Mouse (Mus musculus) neural tube, embryonic 11.5 days (tissue): ENCODE measurements at regions not wholly inside any gene's neighbourhood (a gene's known extent, or its start where the extent isn't known, plus 50 kb on each side); places are given as distances from the start of the nearest gene placed in this dataset.

Source experiments
- ATAC-seq: fragments of 200-750 bp; cut with Nextera tagmentation; 2 replicates; pipeline ENCODE4 v1.8.0; 2017; ENCODE audit warnings: moderate number of reproducible peaks, mild to moderate bottlenecking, moderate TSS enrichment, moderate library complexity; ENCODE audit not compliant: insufficient read depth, low FRiP score, low TSS enrichment
- DNase-seq: peaks from one replicate; pipeline ENCODE4 v3.0.0-alpha.2; 2015; ENCODE audit warnings: low spot score
- H3K27ac ChIP-seq: fragments of 300-500 bp; sonication (generic); 2 replicates; pipeline ENCODE4 v1.5.1; 2014; ENCODE audit warnings: low read depth, mild to moderate bottlenecking, low read length
- H3K27me3 ChIP-seq: fragments of 300-500 bp; sonication (generic); 2 replicates; pipeline ENCODE4 v1.6.1; 2014; ENCODE audit warnings: mild to moderate bottlenecking, low read length, mixed read lengths; ENCODE audit not compliant: control insufficient read depth, insufficient read depth
- H3K36me3 ChIP-seq: fragments of 300-500 bp; sonication (generic); 2 replicates; pipeline ENCODE4 v1.6.1; 2014; ENCODE audit warnings: mild to moderate bottlenecking, low read length, moderate library complexity, mixed read lengths; ENCODE audit not compliant: control insufficient read depth, insufficient read depth
- H3K4me1 ChIP-seq: fragments of 300-500 bp; sonication (generic); 2 replicates; pipeline ENCODE4 v1.6.1; 2014; ENCODE audit warnings: low read length, mixed read lengths; ENCODE audit not compliant: control insufficient read depth, insufficient read depth
- H3K4me2 ChIP-seq: fragments of 300-500 bp; sonication (generic); 2 replicates; pipeline ENCODE4 v1.6.1; 2014; ENCODE audit warnings: low read depth, mild to moderate bottlenecking, moderate library complexity
- H3K4me3 ChIP-seq: fragments of 300-500 bp; sonication (generic); 2 replicates; pipeline ENCODE4 v1.5.1; 2014; ENCODE audit warnings: low read depth, low read length
- H3K9ac ChIP-seq: fragments of 300-500 bp; sonication (generic); 2 replicates; pipeline ENCODE4 v1.6.1; 2014; ENCODE audit warnings: mild to moderate bottlenecking, low read length
- H3K9me3 ChIP-seq: fragments of 300-500 bp; sonication (generic); 2 replicates; pipeline ENCODE4 v1.6.1; 2016; ENCODE audit warnings: low read length; ENCODE audit not compliant: control insufficient read depth
- whole genome bisulfite sequencing: fragments of 180-500 bp; shearing (Covaris S2); extraction: QIAGEN DNeasy Blood & Tissue Kit; methylation state at CpG from one replicate; pipeline ENCODE4 v1.1.7; 2014; 5-methylcytosine and 5-hydroxymethylcytosine counted together

DNA sequence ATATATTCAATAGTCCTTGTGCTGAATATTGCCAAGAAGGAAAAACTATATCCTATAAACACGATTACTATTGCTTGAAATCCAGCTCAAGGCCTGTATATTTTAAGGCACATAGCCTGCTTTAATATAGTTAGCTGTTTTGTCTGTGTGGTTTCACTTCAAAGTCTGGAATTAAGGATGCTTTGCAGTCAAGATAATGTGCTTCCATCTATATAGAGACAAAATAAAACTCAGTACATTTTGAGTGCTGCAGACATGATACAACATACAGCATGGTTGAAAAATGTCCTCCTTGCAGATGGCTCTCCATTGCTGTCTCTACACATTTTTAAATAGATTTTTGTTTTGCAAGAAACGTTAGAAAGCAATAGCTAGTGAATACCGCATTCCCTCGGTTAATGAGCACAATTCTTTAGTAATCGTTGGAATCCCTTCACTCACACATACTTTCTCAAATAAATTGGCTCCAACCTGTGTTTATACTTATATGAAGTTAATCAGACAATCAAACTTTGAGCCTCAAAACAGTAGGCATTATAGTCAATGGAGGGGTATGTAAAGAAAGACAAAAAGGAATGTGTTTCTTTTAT lies 224.7 kb downstream of the Mef2c start:
- Histone ChIP-seq H3K4me1 (no peaks in the 10 kb centered on the region), H3K36me3 (no peaks in the 10 kb centered on the region), H3K9me3 (no peaks in the 10 kb centered on the region), H3K9ac (peak overlapping the region; percentile 86), H3K4me3 (peak overlapping the region; percentile 61), H3K27ac (peak overlapping the region; percentile 100), H3K4me2 (peak overlapping the region; percentile 55), H3K27me3 (peaks cover 11% of the 10 kb centered on the region)
- peak; percentile 15 for DNase-seq
- 7% methylated on average over 5 of the region's 5 CpGs for WGBS
- ATAC-seq = no peak

DNA sequence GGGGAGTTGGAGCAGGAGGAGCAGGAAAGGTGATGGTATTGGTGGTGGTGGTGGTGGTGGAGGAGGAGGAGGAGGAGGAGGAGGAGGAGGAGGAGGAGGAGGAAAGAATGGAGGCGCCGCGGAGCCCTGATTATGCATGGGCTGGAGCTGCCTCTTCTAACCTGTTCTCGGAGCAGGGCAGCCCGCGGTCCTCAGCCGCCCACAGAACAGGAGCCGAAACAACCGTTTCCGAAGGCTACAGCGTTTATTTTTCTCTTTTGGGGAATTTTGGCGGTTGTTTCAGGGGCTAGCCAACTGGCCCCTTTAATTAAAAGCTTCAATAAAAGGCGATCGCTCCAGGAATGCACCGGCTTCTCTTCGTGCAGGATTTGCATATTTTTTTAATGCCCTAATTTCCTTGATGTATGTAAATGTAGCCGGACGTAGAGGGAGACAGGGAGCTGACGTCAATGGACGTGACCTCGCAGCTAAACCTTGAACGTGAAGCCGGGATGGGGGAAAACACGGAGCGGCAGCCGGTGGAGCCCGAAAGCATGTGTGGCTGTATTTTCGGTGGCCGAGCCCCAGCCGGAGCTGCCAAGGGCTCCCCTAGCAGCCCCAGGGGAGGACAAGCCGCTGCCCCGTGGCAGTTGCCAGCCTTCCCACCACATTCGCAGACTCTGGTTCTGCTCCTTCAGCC lies 225.6 kb downstream of the Mef2c start:
- Histone ChIP-seq H3K9ac (peak overlapping the region; percentile 90), H3K27me3 (peaks cover 7% of the 10 kb centered on the region; the same call in 1 of the 2 replicates)
- WGBS = under 1% methylated on average over 33 of the region's 33 CpGs

DNA sequence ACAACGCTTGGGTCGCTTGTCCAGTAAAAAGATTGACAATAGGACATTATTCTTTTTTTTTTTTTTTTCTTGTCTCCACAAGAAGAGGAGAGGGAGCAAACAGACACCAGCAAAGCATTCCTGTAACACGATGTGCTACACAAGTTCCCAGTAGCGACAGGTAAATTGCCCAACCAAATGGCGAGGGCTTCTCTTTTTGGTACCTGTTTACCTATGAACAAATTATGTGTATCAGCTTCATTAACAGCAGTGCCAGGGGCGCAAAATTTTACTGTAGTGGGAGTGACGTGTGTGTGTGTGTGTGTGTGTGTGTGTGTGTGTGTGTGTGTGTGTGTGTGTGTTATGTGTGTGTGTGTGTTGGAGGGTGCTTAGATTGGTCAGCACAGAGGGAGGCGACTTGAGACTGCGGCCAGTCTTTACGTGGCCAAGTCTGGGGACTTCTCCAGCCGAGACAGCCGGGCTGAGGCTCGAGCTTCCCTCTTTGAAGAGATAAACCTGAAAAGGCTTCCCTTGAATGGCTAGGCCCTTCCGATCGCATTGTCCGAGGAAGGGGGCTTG lies 226.4 kb downstream of the Mef2c start:
- peak overlapping the region; percentile 100 for H3K27ac ChIP-seq
- ATAC-seq = peak; percentile 1; the same call in 1 of the 2 replicates
- no peak for DNase-seq
- no peaks in the 10 kb centered on the region for H3K36me3 ChIP-seq
- H3K4me1 ChIP-seq = no peaks in the 10 kb centered on the region
- H3K9ac ChIP-seq = peak overlapping the region; percentile 90
- peak overlapping the region; percentile 60 for H3K4me2 ChIP-seq
- 0% methylated on average over 13 of the region's 16 CpGs for WGBS
- H3K4me3 ChIP-seq = peak overlapping the region; percentile 61
- no peaks in the 10 kb centered on the region for H3K9me3 ChIP-seq
- peaks cover 7% of the 10 kb centered on the region; the same call in 1 of the 2 replicates for H3K27me3 ChIP-seq

More for the DNA sequence above, 225.6 kb downstream of the Mef2c start:
- Histone ChIP-seq H3K9me3 (no peaks in the 10 kb centered on the region), H3K4me2 (peak overlapping the region; percentile 60), H3K36me3 (no peaks in the 10 kb centered on the region), H3K4me1 (no peaks in the 10 kb centered on the region), H3K4me3 (peak overlapping the region; percentile 61), H3K27ac (peak overlapping the region; percentile 100)
- peak; percentile 4 for ATAC-seq
- peak; percentile 86 for DNase-seq

DNA sequence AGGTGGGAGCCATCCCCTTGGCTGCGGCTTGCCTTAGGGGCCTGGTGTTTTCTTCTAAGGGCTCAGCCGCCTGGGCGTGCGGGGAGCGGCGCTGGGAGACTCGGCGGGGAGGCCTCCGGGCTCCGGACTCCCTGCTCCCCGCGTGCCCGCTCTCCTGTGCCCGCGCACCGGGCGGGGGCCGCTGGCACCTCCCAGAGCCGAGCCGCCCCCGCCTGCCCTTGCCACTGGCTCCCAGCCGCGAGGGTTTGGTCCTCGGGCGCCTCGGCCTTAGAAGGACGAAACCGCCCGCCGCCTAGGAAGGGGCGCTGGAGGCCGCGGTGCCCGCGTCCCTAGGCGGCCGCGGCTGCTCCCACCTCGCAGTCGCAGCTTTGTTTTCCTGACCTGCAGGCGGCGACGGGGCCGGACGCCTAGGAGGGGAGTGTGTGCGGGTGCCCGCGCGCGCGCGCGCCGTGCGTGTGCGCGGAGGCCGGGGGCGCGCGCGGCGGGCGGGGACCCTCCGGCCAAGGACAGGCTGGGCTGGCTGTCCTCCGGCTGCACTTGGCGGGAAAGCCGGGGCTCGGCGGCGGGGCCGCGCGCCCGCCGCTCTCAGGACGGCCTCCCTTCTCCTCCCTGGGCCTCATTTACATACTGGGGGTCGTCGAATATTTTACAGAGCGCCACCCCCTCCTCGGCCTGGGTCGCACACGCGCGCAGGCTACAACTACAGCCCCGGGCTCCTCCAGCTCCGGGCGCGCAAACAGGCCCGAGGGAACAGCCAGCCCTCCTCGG lies 227.1 kb downstream of the Mef2c start:
- Histone ChIP-seq H3K36me3 (no peaks in the 10 kb centered on the region), H3K4me2 (peak overlapping the region; percentile 60), H3K9ac (peak overlapping the region; percentile 90), H3K27me3 (peaks cover 5% of the 10 kb centered on the region; the same call in 1 of the 2 replicates), H3K27ac (peak overlapping the region; percentile 100), H3K9me3 (no peaks in the 10 kb centered on the region), H3K4me1 (no peaks in the 10 kb centered on the region), H3K4me3 (peak overlapping the region; percentile 61)
- WGBS = under 1% methylated on average over 79 of the region's 91 CpGs
- peak; percentile 60 for ATAC-seq
- DNase-seq = peak; percentile 88

DNA sequence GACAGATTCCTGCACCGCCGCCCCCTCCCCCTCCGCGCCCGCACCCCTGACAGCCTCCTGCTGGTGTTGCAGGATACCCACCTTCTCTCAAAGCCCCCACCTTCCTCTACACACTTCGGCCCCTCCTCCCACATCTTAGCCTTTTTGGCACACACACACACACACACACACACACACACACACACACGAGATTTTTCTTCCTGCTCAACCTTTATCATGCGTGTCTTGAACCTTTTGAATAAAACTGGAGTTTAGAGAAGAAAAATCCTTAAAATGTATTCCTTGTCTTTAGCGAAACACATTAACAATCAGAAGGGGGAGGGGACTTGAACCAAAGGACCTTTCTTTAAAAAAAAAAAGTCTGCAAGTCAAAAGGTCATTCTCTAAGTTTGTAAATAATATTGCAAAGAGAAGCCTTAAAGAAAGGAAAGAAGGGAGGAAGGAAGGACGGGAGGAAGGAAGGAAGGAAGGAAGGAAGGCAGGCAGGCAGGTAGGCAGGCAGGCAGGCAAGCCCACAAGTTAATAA lies 227.7 kb downstream of the Mef2c start:
- peaks cover 5% of the 10 kb centered on the region; the same call in 1 of the 2 replicates for H3K27me3 ChIP-seq
- peak overlapping the region; percentile 100 for H3K27ac ChIP-seq
- 2% methylated on average over 9 of the region's 10 CpGs for WGBS

DNA sequence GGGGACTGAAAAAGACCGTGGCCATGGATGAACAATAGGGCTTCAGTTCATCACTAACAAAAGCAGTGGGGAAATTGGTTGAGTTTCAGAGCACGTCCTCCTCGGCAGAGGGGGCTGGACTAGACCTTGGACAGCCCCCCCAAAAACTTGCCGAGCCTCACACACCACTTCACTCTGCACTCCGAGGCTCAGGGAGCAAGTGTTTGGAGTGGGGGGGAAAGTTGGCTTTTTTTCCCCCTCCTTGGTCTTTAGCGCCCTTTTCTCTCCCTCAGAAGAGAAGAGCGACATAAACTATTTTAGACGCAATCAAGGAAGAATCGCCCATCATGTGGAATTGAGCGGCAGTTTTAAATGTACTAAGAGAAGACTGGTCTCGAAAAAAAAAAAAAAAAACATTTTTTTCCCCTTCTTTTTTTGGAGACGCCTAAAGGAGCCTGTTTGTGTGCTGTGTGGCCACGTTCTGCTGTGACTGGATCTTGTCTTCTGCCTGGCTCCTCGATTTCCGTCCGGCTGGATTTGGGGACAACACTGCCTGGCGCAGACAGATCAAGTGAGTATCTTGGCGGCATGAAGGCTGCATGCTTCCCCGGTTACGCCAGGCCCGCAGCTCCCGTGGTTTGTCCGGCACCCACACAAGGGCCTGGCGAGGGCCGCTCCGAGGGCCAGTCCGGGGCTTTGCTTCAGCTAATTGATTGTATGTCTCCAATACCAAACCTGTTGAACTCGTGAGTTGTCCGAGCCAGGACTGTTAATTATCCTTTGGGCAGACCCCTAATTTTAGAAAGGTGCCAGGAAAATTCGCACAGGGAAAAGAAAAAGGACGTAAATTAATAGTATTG lies 228.7 kb downstream of the Mef2c start:
- WGBS = 0% methylated on average over 31 of the region's 31 CpGs
- H3K9me3 ChIP-seq = no peaks in the 10 kb centered on the region
- H3K36me3 ChIP-seq = no peaks in the 10 kb centered on the region
- peak overlapping the region; percentile 60 for H3K4me2 ChIP-seq
- ATAC-seq (peak; percentile 51), DNase-seq (peak; percentile 86)
- peak overlapping the region; percentile 61 for H3K4me3 ChIP-seq
- no peaks in the 10 kb centered on the region for H3K4me1 ChIP-seq
- peaks cover 2% of the 10 kb centered on the region; the same call in 1 of the 2 replicates for H3K27me3 ChIP-seq
- peak overlapping the region; percentile 100 for H3K27ac ChIP-seq
- H3K9ac ChIP-seq = peak overlapping the region; percentile 90

More for the DNA sequence above, 227.7 kb downstream of the Mef2c start:
- no peaks in the 10 kb centered on the region for H3K9me3 ChIP-seq
- peak overlapping the region; percentile 61 for H3K4me3 ChIP-seq
- H3K36me3 ChIP-seq = no peaks in the 10 kb centered on the region
- no peak for ATAC-seq
- no peaks in the 10 kb centered on the region for H3K4me1 ChIP-seq
- H3K9ac ChIP-seq = peak overlapping the region; percentile 90
- DNase-seq = no peak
- peak overlapping the region; percentile 60 for H3K4me2 ChIP-seq

DNA sequence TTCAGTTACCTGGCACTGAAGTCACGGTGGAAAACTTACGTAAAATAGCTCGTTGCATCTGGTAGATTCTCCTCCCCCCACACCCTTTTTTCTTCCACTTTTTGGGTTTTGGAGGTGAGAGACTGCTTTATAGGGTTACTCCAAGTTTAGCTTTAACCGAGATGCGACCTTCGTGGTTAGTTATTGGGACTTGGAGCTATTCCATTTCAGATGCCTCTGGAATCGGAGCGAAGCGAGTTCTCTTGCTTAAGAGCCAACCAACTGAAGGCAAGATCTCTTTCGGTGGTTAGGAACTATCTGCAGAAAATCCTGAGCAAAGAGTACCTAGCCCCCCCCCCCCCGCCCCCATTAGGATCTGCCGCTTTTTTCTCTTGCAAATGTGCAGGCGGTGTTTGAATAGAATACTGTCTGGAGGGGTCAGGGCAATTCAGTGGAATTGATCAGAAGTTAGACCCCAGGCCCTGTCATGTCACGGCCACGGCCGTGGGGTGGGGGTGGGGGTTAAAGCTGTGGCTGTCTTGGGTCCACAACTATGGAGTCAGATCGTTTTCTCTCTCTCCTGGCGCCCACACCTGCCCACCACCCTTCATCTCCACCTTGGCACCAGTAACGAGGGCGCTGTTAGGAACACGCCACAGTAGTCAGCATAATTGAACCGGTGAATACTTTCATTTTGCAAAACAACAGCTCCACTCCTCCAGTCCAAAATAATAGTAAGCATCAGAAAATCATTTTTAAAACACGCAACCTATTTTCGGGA lies 229.6 kb downstream of the Mef2c start:
- ATAC-seq (no peak), DNase-seq (peak; percentile 68)
- Histone ChIP-seq H3K4me3 (peak overlapping the region; percentile 61), H3K9me3 (no peaks in the 10 kb centered on the region), H3K4me2 (peak overlapping the region; percentile 60), H3K36me3 (no peaks in the 10 kb centered on the region), H3K27me3 (no peaks in the 10 kb centered on the region), H3K9ac (peak overlapping the region; percentile 90), H3K27ac (peak overlapping the region; percentile 100), H3K4me1 (no peaks in the 10 kb centered on the region)
- under 1% methylated on average over 24 of the region's 24 CpGs for WGBS
